In genomic region chr16:29893871-29894828, GRCm38 (mm10) we compare ENCODE assay signal across 8 mouse cellular contexts.
DNase-seq lines count a peak whose midpoint lies in the region; ATAC-seq and TF ChIP-seq lines count a peak whose summit lies in the region.

No protein-coding gene starts in this region.

- no peaks in the 10 kb centered on the region for H3K27me3 ChIP-seq in heart, adult 2 months (ENCODE audit: control insufficient read depth, insufficient read depth, low read length)
- no peaks in the 10 kb centered on the region for H3K27me3 ChIP-seq in midbrain, postnatal 0 days (ENCODE audit: insufficient read depth, low read length)

- intact Hi-C loops in heart, adult 2 months (cut with DNase I), result no loop called here

- ATAC-seq in midbrain, postnatal 0 days (ENCODE audit: low FRiP score), result peak; percentile 41; the same call in 1 of the 2 replicates

- H3K4me3 ChIP-seq in heart, adult 2 months, result no peak overlapping the region
- peak overlapping the region; percentile 1; the same call in 1 of the 2 replicates for H3K4me3 ChIP-seq in layer of hippocampus, adult 2 months
- H3K4me3 ChIP-seq in midbrain, postnatal 0 days (ENCODE audit: low read depth, low read length), result no peak overlapping the region

- H3K27ac ChIP-seq in heart, adult 2 months, result peak overlapping the region; percentile 28
- peak overlapping the region; percentile 47; the same call in 1 of the 2 replicates for H3K27ac ChIP-seq in layer of hippocampus, adult 2 months
- no peak overlapping the region for H3K27ac ChIP-seq in midbrain, postnatal 0 days (ENCODE audit: low read depth, low read length)

- H3K36me3 ChIP-seq in heart, adult 2 months (ENCODE audit: control insufficient read depth, insufficient read depth, low read length), result no peaks in the 10 kb centered on the region
- H3K36me3 ChIP-seq in midbrain, postnatal 0 days (ENCODE audit: insufficient read depth, low read length), result no peaks in the 10 kb centered on the region

- H3K79me2 ChIP-seq in heart, adult 2 months (replicated peaks; ENCODE audit: control insufficient read depth, insufficient read depth, low read length), result no peaks in the 10 kb centered on the region

- no peak overlapping the region for H3K9ac ChIP-seq in heart, adult 2 months (ENCODE audit: low read depth, low read length)
- no peak overlapping the region for H3K9ac ChIP-seq in midbrain, postnatal 0 days (replicated peaks; ENCODE audit: low read length, poor library complexity, severe bottlenecking)

- DNase-seq in adrenal gland, postnatal 10 days, result peak; percentile 38
- DNase-seq in adrenal gland, adult 8-10 months, result no peak
- DNase-seq in adipocyte (ENCODE audit: low spot score), result peak; percentile 77
- DNase-seq in heart, adult 2 months, result peak; percentile 39 to 43
- DNase-seq in layer of hippocampus, adult 2 months (ENCODE audit: low spot score in 2 of 2), result no peak
- DNase-seq in midbrain, postnatal 0 days (ENCODE audit: low spot score), result peak; percentile 67
- no peak for DNase-seq in right cerebral cortex, adult 18-20 months
- DNase-seq in spleen, postnatal 14 days (ENCODE audit: low spot score in 2 of 2), result no peak

- H3K4me1 ChIP-seq in heart, adult 2 months (ENCODE audit: control insufficient read depth, insufficient read depth, low read length), result peaks cover 6% of the 10 kb centered on the region
- H3K4me1 ChIP-seq in midbrain, postnatal 0 days (ENCODE audit: insufficient read depth, low read length), result peaks cover 11% of the 10 kb centered on the region

- TF ChIP-seq EP300 in heart, adult 2 months (IDR thresholded peaks at IDR 0.05; ENCODE audit: insufficient read depth, low read depth, low read length), result no peak

- no peaks in the 10 kb centered on the region for H3K9me3 ChIP-seq in midbrain, postnatal 0 days (ENCODE audit: low read length)

- H3K4me2 ChIP-seq in midbrain, postnatal 0 days (ENCODE audit: low read depth, low read length, poor library complexity, severe bottlenecking), result 0 out of 2 replicates have a peak overlapping the region, but pooled peaks have one; percentile 9

- no peak for TF ChIP-seq POLR2A in heart, adult 2 months (IDR thresholded peaks at IDR 0.05; ENCODE audit: insufficient read depth, low read depth, low read length)

- no peak for TF ChIP-seq CTCF in heart, adult 2 months (IDR thresholded peaks at IDR 0.05)
- no peak for TF ChIP-seq CTCF in layer of hippocampus, adult 2 months (conservative IDR thresholded peaks at IDR 0.05)
- no peak for TF ChIP-seq CTCF in midbrain, postnatal 0 days (IDR thresholded peaks at IDR 0.05)

- 25% methylated on average over 21 of the region's 21 CpGs for WGBS in heart, adult 2 months
- WGBS in midbrain, postnatal 0 days, result 33% methylated on average over 21 of the region's 21 CpGs

Comparison
In these comparisons a context has a peak if more than half of its experiments do, and no peak if none do; other contexts are left out.
1. DNase-seq: peak in adrenal gland, postnatal 10 days (single experiment), adipocyte (single experiment), heart, adult 2 months (2 of 2) and midbrain, postnatal 0 days (single experiment); none in adrenal gland, adult 8-10 months (single experiment), layer of hippocampus, adult 2 months (0 of 2), right cerebral cortex, adult 18-20 months (single experiment) and spleen, postnatal 14 days (0 of 2).